Mouse (Mus musculus) pancreas, adult 10 weeks (tissue): ENCODE measurements around the gene Cd209g. TPM values are rescaled to one million over a fixed set of nuclear protein-coding genes. Genes with fewer than 3 reads are reported as not detected.

Source experiments
- polyA plus RNA-seq: library from polyadenylated mRNA; stranded (reverse); fragments of 350-450 nt; fragmentation: Illumina TruSeq; extraction: RNeasy Lipid Tissue Mini Kit (QIAGEN cat#74804); gene quantifications from one replicate; pipeline ENCODE4 v1.2.3, GENCODE M21; 2015; ENCODE audit warnings: low read depth, low replicate concordance; ENCODE audit not compliant: insufficient read depth

Cd209g gene
- 3.0 TPM for polyA plus RNA-seq

GRCm38 (mm10) chr8:4133798-4134197 lies at the start of gene Cd209g:
Gene Cd209g, plus strand, starts transcription at chr8:4134098.

GRCm38 (mm10) chr8:4105735-4106134 lies 28.2 kb upstream of the Cd209g start, which contains the start of gene Cd209f:
Gene Cd209f, minus strand, starts transcription at chr8:4105835.

GRCm38 (mm10) chr8:4165852-4166751 lies 32.2 kb downstream of the Cd209g start, which contains the start of gene Evi5l:
Gene Evi5l, plus strand, starts transcription at chr8:4166567.

Other genes starting within 250 kb of the Cd209g start
- gene Cd209b, start 207.3 kb upstream of the Cd209g start, polyA plus RNA-seq: 0.42 TPM
- not detected for gene Cd209c, start 179.4 kb upstream of the Cd209g start, polyA plus RNA-seq
- gene Cd209f, start 28.3 kb upstream of the Cd209g start, polyA plus RNA-seq: 7.1 TPM
- gene Evi5l, start 32.5 kb downstream of the Cd209g start, polyA plus RNA-seq: 5.1 TPM
- gene Prr36, start 83.4 kb downstream of the Cd209g start, polyA plus RNA-seq: 0.17 TPM
- 0.74 TPM for gene Lrrc8e, start 92.7 kb downstream of the Cd209g start, polyA plus RNA-seq
- 22.8 TPM for gene Map2k7, start 104.6 kb downstream of the Cd209g start, polyA plus RNA-seq
- not detected for gene Gm49320, start 104.8 kb downstream of the Cd209g start, polyA plus RNA-seq
- gene Tgfbr3l, start 114.1 kb downstream of the Cd209g start, polyA plus RNA-seq: 6.2 TPM
- 7.1 TPM for gene Snapc2, start 119.0 kb downstream of the Cd209g start, polyA plus RNA-seq
- gene Ctxn1, start 125.2 kb downstream of the Cd209g start, polyA plus RNA-seq: 3.6 TPM
- 25.4 TPM for gene Timm44, start 141.8 kb downstream of the Cd209g start, polyA plus RNA-seq
- gene Ccl25, start 191.1 kb downstream of the Cd209g start, polyA plus RNA-seq: 7.7 TPM
- gene Elavl1, start 191.3 kb downstream of the Cd209g start, polyA plus RNA-seq: 8.1 TPM